Mouse (Mus musculus): ENCODE measurements around the gene Cdr1.

- TF ChIP-seq HCFC1 (IDR thresholded peaks at IDR 0.05; ENCODE audit: borderline replicate concordance, insufficient read depth, low read length) (no peak), ZNF384 (IDR thresholded peaks at IDR 0.05; ENCODE audit: low read depth, low read length) (no peak), MAFK (IDR thresholded peaks at IDR 0.05; ENCODE audit: insufficient read depth, low read depth, low read length) (no peak), ZC3H11A (IDR thresholded peaks at IDR 0.05; ENCODE audit: borderline replicate concordance, low read depth, low read length) (no peak), CHD2 (IDR thresholded peaks at IDR 0.05; ENCODE audit: low read depth, low read length) (no peak)
Measured at GRCm38 (mm10) chrX:61185869-61186268, 511 bp upstream of the Cdr1 start.

Measured in ES-E14 (cell line).